ENCODE assay signal across 8 mouse cellular contexts in genomic region chr4:63084473-63084889, GRCm38 (mm10).
DNase-seq lines count a peak whose midpoint lies in the region; ATAC-seq lines count a peak whose summit lies in the region.
"Had no signal": no experiment of that assay in that cellular context is flagged by ENCODE, and none has a peak within 500 bp of the region (broad histone marks: within the 10 kb centered on the region; RNA-seq: fewer than 3 reads in every experiment).

No protein-coding gene starts in this region.

- peaks cover 73% of the 10 kb centered on the region for H3K36me3 ChIP-seq in neural tube, embryonic 12.5 days

- no peak for DNase-seq in neural tube, embryonic 10.5 days (ENCODE audit: extremely low spot score, low spot score)
- DNase-seq in cerebellum, postnatal 14 days = peak; percentile 92 to 93
- DNase-seq in heart, postnatal 4 days = peak; percentile 88
- peak; percentile 91 for DNase-seq in left cerebral cortex, postnatal 4 days
- DNase-seq in right cerebral cortex, postnatal 25 days = peak; percentile 56
- no peak for DNase-seq in c-Kit-positive CD71-positive TER-119-positive erythroid progenitor cells, embryonic 14.5 days (ENCODE audit: low spot score)

- no peak for ATAC-seq in neural tube, embryonic 12.5 days (ENCODE audit: low FRiP score, low read depth)

- WGBS in neural tube, embryonic 12.5 days = 85% methylated on average over 8 of the region's 8 CpGs

- H3K4me1 ChIP-seq in neural tube, embryonic 12.5 days = peaks cover 9% of the 10 kb centered on the region; the same call in 1 of the 2 replicates

- no peak overlapping the region for H3K4me3 ChIP-seq in neural tube, embryonic 12.5 days
- H3K4me3 ChIP-seq: myocyte had no signal

- H3K9me3 ChIP-seq in neural tube, embryonic 12.5 days = no peaks in the 10 kb centered on the region

- intact Hi-C loops in left cerebral cortex, postnatal 4 days (cut with DNase I) = no loop called here

- H3K9ac ChIP-seq in neural tube, embryonic 12.5 days = no peak overlapping the region

- no peak overlapping the region for H3K4me2 ChIP-seq in neural tube, embryonic 12.5 days (replicated peaks)

- H3K27me3 ChIP-seq in neural tube, embryonic 12.5 days (replicated peaks) = no peaks in the 10 kb centered on the region

- peak overlapping the region; percentile 53; the same call in 1 of the 2 replicates for H3K27ac ChIP-seq in neural tube, embryonic 12.5 days

Comparison
In these comparisons a context has a peak if more than half of its experiments do, and no peak if none do; other contexts are left out.
1. DNase-seq: peak in cerebellum, postnatal 14 days (2 of 2), heart, postnatal 4 days (single experiment), left cerebral cortex, postnatal 4 days (single experiment) and right cerebral cortex, postnatal 25 days (single experiment); none in neural tube, embryonic 10.5 days (single experiment) and c-Kit-positive CD71-positive TER-119-positive erythroid progenitor cells, embryonic 14.5 days (single experiment).